Mouse (Mus musculus) gastrocnemius, postnatal 10 days (tissue): Measurements from ENCODE around the gene Mxd4. TPM values are rescaled to one million over a fixed set of nuclear protein-coding genes. Genes with fewer than 3 reads are reported as not detected.
A peak's percentile ranks its signal among the peaks of the same experiment; 100 is the strongest.

Source experiments
- DNase-seq: peaks from one replicate; pipeline ENCODE4 v3.0.0; 2021; ENCODE audit warnings: mixed read lengths
- total RNA-seq, 2 experiments: library from RNA; stranded (reverse); gene quantifications; 2 replicates each; pipeline ENCODE4 v1.2.3; 2021

Gene Mxd4
- total RNA-seq, 2 experiments from 2014 or later = 57.0 to 58.8 TPM

GRCm38 (mm10) chr5:34169954-34170353, 17.6 kb downstream of the Mxd4 start:
- no peak for DNase-seq

DNA sequence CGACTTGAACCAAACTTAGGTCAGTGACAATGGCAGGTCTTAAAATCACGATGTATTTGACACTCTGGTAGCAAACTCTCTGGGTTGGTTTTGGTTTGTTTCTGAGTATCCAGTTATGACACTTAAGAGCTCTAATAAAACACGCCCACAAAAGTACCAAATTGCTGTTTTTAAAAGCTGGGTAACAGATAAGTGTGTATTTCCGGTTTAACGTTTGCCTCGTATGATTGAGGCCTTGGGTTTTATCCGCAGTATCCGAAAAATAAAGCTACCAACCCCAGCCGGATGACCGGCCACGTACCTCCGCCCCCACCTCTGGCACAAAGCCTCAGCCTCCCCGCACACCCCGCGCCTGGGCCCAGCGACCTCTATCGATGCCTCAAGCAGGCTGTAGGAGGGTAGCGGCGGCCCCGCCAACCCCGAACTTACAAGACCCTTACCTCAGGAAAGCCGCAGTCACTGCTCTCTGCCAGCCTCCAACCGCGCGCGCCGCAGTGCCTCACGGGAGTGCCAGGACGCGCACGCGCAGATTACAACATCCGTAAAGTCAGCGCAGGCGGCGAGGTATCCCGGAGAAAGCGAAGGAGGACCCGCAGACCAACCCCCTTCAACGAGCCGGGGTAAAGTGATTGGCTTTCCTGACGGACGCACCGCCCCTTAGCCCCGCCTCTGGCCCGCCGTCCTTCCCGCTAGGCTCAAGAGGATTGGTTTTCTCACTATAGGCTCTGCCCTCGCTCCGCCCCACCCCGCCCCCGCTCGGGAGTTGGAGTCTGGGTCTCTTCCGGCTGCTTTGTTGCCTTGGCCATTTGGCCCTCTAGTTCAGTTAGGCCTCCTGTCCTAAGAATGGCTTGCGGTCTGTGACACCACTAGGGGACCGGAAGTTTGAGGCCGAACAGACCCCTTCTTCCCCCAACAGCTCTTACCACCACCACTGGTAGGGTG, 18.3 kb downstream of the Mxd4 start, which contains the start of the genes Poln and Haus3:
TSS of gene Poln (minus strand) at position 499 of the 942 bp plus-strand sequence.
TSS of gene Haus3 (minus strand) at position 578 of the 942 bp plus-strand sequence.
- DNase-seq = peak; percentile 94

- no peak for DNase-seq
Observed at GRCm38 (mm10) chr5:34167857-34168256, 19.7 kb downstream of the Mxd4 start.

DNA sequence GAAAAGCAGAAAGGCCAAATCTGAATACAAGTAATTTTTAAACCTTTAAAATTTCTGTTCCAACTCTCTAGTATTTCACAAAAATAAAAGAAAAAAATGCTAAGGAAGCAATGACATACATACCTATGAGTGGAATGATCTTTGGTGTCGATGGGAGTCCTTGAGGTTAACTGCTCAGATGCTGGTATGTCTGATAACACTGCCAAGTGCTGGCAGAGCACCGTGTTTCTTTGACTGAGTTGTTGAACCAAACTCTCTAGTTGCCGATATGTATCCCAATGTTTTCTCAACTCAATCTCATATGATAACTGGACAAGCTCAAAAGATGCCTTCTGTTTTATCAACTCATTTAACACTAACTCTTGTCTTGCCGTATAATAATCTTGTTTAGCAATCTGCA, 21.7 kb downstream of the Mxd4 start:
- DNase-seq = no peak

- no peak for DNase-seq
Observed at GRCm38 (mm10) chr5:34148476-34148875, 39.0 kb downstream of the Mxd4 start.

- DNase-seq = no peak
Observed at GRCm38 (mm10) chr5:34147554-34147953, 40.0 kb downstream of the Mxd4 start.

DNA sequence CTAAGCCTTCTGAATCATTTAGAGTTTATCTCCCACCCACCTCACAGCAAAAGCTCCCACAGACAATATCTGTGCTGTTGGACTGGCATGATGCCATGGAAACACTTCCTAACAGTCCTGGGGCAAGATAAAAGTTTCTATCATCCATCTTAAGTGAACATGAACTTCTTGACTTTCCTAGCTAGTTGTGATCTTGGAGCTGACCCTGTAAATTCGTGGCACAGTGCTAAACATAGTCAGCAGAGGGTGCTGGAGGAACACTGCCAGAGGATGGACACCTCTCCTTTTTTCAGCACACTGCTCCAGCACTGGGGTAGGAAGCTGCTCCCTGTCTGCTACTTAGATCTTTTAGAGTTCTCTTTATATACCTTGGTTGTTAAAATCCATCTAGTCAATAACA, 47.8 kb downstream of the Mxd4 start:
- peak; percentile 23 for DNase-seq

DNA sequence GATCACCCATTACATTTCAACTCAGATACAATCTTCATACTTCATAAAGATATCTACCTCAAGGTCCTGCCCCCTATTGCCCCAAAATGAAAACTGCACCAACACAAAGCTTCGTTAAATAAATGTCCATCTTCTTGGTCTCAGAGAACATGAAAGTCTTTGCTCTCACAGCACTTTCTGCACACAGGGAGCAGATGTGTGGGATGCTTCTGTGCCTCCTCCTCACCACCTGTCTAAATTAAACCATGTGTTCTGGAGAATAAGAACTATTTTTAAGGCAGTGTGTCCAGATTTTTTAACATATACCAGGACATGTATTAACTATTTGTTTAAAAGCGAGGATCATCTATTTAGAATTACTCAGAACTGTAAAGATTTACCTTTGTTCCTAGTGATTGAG, 54.8 kb downstream of the Mxd4 start:
- DNase-seq = no peak

DNA sequence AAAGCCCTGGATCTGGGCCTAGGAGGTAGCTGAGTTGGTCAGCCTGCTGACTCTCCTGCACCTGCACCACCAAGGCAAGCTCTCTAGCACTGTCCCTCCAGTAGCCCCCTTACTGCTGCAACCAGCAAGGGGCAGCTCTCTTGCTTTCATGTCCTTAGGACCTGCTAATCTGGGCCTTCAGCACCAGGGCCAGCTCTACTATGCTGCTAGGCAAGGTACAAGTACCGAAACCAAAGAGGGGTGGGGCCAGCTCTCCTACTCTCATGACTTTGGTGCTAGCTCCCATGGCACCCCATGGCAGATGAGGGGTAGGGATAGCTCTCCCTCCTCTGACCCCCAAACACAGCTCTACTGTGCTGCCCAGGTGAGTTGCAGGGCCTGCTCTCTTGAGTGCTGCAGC, 63.4 kb downstream of the Mxd4 start:
- DNase-seq = no peak

Other genes with a start within 250 kb of the Mxd4 start
- 1 to 10 TPM; 2.5 to 3.2 TPM for gene Gm1673, start 204.3 kb downstream of the Mxd4 start, total RNA-seq
- gene Nat8l, start 191.7 kb downstream of the Mxd4 start, total RNA-seq = 1 to 10 TPM in 1 of 2 experiments, under 1 TPM in 1; 0.35 to 1.3 TPM
- gene Poln, start 18.3 kb downstream of the Mxd4 start, total RNA-seq = 1 to 10 TPM; 1.2 to 1.8 TPM
- gene Haus3, start 18.2 kb downstream of the Mxd4 start, total RNA-seq = 1 to 10 TPM; 5.0 to 5.8 TPM
- 1 to 10 TPM; 1.1 to 1.5 TPM for gene Zfyve28, start 100.7 kb upstream of the Mxd4 start, total RNA-seq
- under 1 TPM in 1 of 2 experiments, not detected in 1; 0.12 TPM for gene Cfap99, start 100.9 kb upstream of the Mxd4 start, total RNA-seq
- 10 to 100 TPM; 38.8 to 42.8 TPM for gene Rnf4, start 148.6 kb upstream of the Mxd4 start, total RNA-seq
- gene Fam193a, start 182.2 kb upstream of the Mxd4 start, total RNA-seq = 10 to 100 TPM; 19.6 to 26.6 TPM